Mouse (Mus musculus): ENCODE measurements around the gene Zfp423.

The Zfp423 gene

DNA sequence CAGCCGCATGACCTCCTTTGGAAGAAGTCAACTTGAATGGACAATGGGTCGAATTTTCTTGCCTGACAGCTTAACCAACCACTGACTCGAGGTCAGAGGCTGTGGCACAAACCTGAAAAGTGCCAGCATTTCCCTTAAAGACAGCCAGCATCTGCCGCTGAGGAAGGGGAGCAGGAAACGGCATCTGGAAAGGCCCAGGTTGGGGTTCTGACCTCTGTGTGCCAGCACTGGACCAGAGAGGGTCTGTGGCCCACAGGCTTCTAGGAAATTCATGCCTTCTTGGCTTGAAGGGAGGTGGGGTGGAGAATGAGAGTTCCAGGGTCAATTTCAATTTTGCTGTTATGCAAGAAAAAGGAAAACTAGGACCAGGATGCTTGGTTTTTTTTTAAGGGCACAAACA, 124.7 kb downstream of the Zfp423 start:
- DNase-seq, result no peak

DNA sequence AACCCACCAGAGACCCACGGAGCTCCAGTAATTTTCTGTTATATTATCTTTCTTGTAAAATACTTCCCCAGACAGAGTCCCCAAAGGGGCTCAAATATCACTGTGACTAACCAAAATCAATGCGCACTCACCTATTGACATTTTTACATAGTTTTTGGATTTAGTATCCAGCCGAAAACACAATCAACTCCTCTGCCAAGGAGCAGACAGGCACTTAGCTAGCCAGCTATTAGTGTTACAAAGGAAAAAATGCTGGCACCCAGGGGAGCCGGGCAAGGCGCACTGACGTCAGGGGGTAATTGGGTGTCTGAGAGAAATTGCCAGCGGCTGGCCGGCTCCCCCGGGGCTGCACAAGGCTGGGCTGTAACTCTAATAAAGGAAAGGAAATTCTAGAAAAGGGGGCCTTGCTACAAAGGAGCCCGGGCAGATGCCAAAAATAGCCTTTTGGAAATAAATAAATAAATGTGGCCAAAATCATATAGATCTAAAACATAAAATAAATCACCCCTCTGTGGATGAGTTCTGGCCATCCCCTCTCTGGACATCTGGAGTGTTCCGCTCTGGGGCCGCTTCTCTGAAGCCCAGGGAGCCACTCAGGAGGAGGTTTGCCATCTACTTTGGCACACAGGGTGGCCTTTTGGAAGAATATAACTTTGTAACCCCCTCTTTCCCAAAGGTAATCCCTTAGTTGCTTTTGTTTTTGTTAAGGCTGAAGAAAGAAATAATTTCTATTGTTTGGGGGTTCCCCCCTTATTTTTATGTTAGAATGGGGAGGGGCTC, 125.4 kb downstream of the Zfp423 start:
- no peak for DNase-seq

DNA sequence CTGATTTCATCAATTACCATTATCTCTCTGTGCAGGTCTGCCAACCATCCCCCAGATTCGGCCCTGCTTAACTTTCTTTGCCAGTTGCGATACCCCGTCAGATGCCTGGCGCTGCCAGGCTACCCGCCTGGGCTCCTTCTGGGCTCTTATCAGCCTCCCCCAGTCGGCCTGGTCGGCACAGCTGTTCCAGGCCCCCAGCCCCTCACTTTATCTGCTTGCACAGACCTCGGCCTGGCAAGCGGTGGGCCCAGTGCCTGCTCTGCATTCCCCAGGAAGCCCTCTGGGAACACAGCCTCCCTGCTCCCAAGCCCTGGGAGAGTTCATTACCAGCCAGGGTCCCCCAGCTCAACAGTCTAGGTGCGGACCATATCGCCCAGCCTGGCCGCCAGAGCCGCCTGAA, 126.1 kb downstream of the Zfp423 start:
- DNase-seq, result no peak

DNA sequence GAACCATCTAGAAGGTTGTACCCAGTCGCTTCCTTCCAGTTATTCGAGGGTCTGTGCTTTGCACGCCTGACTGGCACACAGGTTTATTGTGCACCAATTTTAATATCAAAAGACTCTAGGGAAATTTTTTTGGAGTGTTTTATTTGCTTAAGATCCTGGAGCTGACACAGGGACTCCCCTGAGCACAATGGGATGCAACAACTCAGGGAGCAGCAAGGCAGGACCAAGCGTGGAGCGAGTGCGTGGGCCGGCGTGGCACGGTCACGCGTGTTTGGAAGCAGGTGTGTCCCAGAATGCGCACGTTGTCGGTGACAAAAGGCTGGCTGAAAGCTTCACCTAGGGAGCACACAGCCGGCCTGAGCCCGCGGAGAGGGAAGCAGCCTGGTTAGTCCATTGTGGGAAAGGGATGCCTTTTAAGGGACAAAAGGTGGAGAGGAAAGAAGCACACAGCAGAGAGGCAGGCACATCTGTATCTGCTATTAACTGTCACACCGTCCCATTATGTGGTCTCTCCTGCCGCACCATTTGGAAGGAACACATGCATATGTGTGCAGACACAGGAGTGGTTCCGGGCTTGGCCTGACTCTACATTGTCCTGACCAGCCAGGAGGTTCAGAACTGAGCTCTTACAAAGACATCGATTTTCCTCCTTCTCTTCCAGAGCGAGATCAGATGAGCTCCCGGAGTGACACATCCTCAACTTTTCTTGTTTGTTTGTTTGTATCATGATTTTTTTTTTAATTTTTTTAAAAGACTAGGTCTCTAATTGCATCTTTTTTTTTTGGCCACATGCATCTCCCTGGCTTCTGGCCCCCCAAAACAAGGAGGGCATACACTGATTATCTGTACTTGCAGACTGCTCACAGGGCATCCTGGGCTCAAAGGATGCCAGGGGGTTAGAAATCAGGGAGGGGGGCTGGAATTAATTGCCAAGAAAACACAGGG, 126.7 kb downstream of the Zfp423 start:
- DNase-seq, result no peak

DNA sequence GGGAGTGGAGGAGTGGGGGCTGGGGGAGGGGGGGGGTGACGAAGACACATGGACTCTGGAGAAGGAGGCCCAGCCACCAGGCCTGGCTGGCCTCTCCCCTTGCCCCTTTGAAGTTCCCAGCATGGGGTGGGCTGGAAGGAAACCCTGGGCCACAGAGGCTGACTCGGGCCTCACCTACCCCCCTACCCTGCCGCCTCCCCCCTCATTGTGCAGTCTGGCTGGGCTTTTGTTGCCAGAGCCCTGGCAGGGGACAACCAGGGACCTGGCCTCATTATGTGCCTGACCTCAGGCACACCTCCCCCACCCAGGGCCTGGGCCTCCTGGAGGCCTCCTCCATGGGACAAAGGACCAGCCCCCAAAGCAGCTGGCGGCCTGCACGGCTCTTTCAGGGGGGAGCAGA, 127.8 kb downstream of the Zfp423 start:
- no peak for DNase-seq

DNA sequence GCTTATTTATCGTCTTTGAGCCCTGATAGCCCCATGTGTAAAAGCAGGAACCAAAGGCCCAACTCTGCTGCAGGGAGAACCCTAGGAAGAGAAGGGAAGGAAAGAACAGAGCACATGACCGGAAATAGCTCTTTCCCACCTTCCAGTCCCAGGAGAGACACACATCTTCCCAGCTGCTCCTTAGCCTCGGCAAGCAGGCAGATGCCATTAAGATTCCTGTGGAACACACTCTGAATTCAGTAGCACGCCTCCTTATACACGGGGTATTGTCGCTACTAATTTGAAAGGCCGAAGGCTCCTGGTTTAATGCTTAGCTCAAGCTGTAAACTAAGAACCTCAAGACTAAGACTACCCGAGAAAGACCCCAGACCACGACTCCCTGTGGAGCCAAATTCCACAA, 128.3 kb downstream of the Zfp423 start:
- DNase-seq, result no peak

DNA sequence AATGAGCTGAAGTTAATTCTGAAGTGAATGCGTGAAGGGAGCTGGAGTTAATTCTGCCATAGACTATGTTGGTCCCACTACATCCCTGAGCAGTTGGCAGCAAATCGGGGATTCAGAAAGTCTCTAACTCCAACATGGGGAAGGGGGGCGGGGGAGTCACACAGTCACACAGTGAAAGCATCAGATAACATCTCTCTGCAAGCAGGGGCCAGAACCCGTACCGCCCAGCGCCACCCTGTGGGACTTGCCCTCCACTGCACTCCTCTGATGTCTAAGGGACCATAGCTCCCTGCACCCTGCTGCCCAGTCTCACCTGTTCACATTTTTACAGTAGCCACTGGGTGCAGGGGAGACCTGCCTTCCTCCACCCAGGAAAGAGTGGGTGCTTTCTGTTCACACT, 129.2 kb downstream of the Zfp423 start:
- DNase-seq, result peak; percentile 43

DNA sequence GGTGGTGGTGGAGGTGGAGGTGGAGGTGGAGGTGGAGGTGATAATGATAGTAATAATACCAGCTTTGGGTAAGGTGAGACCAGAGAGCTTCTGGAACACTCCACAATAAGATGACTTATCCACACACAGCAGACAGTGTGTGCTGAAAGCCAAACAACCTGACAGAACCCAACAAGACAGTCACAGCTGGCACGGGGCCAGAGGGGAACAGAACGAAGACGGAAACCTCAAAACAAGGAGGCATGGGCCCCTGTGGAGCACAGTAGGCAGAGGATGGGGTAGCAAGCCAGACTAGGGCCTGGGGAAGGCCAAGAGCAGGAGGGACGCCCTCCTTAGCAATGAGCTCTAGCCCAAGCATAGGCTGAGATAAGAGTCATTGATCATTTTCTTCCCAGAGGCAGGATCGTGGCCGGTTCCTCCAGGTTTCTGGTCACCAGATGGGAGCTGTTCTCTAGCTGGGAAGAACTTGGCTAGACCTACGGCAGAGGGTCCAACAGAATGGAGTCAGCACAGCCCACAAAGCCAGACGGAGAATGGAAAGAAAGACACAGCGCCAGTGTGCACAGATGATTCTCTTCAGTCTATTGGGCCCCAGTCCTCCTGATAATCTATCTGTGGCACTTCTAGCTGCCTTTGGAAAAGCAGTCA, 133.3 kb downstream of the Zfp423 start:
- DNase-seq, result no peak

DNA sequence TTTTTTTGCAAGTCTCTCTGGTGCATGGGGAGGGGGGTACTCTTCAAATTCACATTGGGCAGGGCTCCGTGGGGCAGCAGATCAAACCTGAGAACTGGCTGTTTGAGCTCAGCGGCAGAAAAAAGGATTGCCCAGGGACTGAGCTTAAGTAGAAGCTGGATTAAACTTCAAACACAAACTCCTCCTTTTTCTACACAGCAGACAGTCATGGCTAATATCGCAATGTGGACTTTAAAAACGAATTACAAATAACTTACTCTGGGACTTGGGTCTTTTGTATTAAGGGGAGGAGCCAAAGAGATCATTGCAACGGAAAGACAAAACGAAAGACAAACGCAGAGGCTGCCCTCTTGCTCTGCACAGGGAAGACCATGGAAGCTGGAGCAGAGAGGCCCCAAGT, 136.2 kb downstream of the Zfp423 start:
- no peak for DNase-seq

DNA sequence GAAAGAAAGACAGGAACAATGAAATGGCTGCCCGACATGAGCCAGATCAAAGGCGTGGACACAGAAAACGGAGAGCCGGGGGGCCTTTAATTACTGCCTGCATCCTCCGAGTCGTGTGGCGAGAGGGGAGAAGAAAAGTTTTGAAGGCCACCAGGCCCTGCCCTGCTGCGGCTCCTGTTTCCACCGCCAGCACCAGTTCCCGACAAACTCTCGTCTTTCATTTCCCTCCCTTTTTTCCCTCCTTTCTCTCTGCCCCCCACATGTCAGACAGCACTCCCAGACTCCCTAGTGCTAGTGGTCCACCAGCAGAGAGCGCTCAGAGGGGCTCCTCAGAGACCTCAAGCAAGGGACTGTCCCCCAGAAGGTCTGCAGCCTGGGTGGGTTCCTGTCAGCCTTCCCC, 136.7 kb downstream of the Zfp423 start:
- no peak for DNase-seq

DNA sequence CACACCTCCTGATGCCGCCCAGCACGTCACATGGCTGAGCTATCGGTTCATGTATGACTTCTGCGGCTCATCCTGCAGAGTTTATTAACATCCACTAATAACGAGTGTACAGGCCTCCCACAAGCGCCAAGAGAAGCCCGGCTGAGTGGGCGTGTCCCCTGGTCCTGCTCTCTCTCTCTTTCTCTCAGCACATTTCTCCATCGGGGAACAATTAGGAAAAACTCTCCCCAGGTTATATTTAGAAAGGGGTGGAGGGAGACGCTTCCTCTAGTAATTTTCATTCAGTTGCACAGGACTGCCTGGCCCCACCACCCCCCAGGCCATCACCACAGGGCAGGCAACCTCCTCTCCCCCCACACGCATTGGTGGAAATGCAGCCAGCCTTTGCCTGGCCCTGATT, 137.2 kb downstream of the Zfp423 start:
- DNase-seq, result no peak

DNA sequence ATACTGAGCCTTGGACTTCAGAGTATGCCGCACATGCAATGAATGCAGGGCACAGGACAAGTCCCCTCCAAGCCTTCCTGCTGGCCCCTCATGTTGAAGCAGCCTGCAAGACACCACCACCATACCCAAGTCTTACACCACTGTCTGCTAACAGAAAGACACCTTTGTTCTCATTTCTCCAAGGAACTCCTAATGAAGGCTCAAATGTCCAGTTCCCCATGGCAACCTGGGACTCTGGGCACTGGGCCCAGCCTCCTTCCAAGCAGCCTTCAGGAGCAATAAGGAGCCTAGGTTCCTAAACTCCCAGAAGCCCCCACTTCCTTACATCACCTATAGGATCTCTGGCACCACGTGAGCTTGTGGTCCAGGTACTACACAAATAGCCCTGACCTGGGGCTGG, 137.7 kb downstream of the Zfp423 start:
- DNase-seq, result no peak

DNA sequence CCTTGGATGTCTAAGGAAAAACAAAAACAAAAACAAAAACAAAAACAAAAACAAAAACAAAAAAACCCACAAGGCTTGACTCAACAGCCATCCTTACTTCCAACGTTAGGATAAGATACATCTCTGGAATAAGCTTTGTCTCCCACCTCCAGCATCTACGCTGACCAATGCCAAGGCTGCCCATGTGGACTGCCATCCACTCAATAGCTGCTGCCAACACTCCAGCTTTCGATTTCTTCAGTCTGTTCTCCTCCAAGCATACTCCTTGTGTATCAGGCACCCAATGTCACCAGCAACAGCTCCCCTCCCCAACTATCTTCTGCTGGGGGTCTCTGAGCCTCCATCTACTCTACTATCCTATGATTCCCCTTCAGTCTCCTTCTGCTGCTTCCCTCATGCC, 140.1 kb downstream of the Zfp423 start:
- no peak for DNase-seq

DNA sequence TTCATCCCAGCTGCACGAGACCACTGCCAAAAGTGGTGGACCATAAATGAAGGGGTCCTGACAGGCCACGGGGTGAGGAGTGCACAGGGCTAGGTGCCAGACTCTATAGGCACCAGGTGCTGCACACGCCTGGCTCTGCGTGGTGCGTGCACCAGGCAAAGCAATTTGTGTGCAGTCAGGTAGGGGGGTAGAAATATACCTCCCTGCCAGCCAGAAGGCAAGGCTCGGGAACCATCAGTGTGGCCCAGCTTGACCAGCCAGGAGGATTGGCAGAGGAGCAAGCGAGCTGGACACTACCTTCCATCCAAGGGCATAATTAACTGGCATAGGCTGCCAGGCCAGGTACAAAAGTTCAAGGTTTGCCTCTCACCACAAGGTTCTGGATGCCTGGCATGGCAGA, 140.9 kb downstream of the Zfp423 start:
- DNase-seq, result no peak

DNA sequence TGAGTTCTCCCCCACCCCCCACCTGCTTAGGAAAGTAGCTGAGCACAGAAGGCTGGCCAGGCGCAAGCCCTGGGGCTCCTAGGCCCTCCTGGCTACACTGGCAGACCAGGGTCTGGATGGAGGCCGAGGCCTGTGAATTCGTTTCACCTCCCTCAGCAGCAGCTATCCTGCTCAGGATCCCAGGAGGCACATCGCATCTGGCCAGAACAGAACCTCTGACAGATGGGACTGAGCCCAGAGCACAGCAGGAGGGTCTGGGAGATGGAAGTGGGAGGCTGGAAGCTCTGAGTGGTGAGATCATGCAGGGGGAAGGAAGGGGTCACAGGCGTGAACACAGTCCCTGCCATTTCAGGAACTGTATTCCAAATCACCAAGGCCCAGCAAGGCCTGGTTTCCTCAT, 143.3 kb downstream of the Zfp423 start:
- DNase-seq, result no peak

DNA sequence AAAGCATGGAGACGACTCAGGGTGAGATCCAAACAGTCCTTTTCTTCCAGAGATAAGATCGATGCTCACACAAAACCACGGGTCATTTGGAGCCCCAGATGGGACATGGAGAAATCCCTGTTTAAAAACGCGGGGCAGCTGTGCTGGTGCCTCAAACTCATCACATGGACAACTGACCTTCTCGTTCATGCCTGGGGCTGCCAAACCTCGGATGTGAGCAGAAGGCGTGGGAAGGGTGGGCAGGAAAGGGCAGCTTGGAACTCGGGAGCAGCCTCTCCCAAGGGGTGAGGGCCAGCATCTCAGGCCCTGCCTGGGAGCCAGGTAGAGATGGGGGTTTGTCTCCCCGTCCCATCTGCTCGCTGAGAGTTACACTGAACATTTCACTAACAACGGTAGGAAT, 146.7 kb downstream of the Zfp423 start:
- no peak for DNase-seq

DNA sequence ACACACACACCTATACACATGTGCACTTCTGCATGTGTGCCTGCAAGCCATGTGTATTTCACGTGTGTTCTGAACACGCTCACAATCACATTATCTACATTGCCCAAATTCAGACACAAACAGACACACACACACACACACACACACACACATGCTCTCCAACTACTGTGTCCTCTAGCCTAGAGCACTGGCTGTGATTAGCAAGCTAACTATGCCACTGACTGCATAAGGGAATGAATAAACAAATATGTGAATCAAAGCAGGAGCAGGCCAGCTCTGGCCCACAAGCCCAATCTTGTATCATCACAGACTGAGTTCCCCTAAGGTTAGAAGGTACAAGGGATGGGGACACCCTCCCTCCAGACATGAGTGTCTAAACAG, 147.3 kb downstream of the Zfp423 start:
- DNase-seq, result no peak

DNA sequence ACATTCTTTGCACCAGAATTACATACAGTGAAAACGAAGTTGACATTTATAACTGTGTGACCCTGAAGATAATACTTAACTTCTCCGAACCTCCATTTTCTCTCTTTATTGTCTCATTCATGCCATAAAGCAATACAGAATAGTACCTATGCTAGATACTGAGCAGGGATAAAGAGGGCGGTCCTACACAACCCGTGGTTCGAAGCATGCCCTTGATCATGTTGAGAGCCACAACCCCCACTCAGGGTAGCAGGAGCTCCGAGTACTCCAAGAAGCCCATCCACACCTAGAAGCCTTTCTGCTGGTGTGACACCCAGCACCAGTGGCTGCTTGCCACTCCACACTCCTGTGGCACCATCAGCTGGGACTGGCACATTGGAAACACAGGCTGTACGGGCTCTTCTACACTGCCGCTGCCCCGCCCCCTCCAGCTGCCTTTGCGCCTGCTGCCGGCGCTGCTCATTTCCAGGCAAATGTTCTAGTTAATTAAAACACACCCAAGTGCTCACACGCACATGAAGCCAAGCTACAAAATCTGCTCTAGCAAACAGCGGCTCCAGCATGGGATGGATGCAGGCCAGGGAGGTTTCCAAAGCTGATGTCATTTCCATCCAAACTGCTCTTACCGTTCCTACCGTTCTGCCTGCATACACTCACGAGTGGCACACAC, 147.9 kb downstream of the Zfp423 start:
- DNase-seq, result peak; percentile 83

DNA sequence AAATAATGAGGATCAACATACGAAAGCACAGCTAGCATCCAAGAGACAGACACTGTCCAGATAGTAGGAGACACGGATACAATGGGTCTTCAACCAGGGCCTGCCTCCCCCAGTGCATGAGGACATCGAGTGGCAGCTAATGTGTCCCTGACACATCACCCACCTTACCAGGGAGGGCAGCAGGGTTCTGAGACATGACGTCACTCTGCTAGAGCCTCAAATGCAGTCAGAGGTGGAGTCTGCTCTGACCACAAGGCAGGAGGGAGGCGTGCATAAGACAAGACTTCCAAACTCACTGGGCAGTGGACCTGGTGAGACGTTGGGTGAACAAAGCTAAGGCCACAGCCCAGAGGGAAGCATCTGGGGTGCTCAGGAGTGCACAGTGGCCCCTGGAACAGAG, 148.6 kb downstream of the Zfp423 start:
- DNase-seq, result no peak

DNA sequence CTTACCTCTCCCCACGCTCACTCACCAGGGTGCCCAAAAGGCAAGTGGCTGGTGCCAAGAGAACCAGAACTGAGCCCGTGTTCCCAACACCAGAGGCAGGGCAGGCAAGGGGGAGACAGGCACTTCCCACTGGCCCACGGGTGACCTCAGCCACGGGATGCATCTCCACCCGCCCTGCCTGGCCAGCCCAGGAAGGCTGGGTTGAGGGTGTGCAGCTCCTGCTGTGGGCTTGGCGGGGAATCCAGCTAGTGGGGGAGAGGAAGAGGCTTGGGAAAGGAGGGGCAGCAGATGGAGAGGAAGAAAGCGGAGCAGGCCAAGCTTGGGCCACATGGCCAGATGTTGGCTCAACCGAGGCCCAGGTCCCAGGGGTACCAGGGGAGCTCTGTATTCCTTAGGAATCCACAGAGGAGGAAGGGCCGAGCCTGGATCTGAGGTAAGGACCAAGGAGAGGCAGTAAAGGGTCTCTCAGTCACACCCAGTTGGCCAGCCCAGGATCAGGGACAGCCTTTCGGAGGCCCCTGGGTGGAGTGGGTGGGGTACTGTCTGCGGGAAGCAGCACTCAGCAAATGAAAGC, 155.0 kb downstream of the Zfp423 start:
- DNase-seq, result no peak

DNA sequence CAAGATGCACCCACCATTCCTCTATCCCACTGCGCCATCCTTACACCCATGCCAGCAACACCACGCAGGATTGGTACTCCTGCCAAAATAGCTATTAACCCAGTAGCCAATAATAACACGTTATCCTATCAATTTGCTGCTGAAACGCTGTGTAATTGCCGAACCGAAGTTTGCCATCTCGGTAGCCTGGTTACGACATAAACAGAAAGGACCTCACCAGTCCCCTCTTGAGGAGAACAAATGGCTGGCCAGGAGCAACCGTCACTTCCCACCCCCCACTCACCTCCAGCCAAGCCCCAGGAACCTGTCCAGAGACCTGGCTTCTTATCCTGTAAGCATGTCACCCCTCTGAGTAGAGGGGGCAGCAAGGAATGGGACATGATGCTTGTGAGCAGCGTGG, 156.0 kb downstream of the Zfp423 start:
- no peak for DNase-seq

DNA sequence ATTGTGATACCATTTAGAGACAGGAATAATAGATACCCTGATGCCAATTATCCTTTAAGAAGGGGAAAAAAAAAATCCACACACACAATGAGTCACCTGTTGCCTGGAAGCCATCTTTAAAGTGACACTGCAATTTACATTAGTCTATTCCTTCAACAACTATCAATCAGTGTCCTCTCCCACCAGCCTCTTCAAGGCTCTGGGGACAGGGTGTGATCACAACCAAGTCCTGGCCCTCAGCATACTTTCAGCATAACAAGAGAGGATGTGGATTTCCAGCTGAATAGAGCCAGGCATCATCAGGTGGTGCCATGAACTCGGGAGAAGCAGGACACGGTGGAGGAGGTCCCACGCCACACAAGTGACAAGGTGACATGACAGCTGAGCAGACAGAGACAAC, 156.8 kb downstream of the Zfp423 start:
- no peak for DNase-seq

DNA sequence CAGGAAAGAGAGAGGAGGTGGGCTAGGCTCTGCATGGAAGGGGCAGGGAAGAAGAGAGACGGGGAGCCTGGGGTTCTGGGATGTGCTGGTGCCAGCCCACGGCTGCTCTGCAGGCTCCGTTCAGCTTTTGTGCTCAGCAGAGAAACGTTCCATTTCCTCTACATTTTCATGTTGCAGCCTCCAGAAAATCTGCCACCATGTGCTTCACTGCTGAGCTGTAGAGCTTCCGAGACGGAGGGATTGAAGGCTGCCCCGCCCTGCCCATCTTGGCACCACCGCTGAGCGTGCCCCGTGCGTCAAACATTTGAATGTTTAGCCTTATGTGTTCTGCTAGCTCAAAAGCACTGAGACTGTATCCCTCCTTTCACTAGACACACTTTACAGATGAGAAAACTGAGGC, 159.3 kb downstream of the Zfp423 start:
- DNase-seq, result peak; percentile 45

All from right cerebral cortex, postnatal 14 days (tissue).